Mouse (Mus musculus) liver, embryonic 13.5 days (tissue): ENCODE measurements around the gene Unc119b. TPM values are rescaled to one million over a fixed set of nuclear protein-coding genes. Genes with fewer than 3 reads are reported as not detected.
A peak's percentile ranks its signal among the peaks of the same experiment; 100 is the strongest.
"Not testable (repeated sequence)": the region's sequence is repeated elsewhere in the genome, so short reads cannot be mapped to it uniquely, and the experiment has no call there.

ENCODE experiments used
- ATAC-seq: fragments of 200-750 bp; cut with Nextera tagmentation; 2 replicates; pipeline ENCODE4 v1.8.0; 2017; ENCODE audit warnings: low read depth, mild to moderate bottlenecking, moderate number of reproducible peaks, moderate library complexity
- DNase-seq: peaks from one replicate; pipeline ENCODE4 v3.0.0; 2022
- H3K27ac ChIP-seq: fragments of 300-500 bp; sonication (generic); 2 replicates; pipeline ENCODE4 v1.5.1; 2015; ENCODE audit warnings: moderate library complexity, mild to moderate bottlenecking, inconsistent platforms
- H3K27me3 ChIP-seq: fragments of 300-500 bp; sonication (generic); 2 replicates; pipeline ENCODE4 v1.6.1; 2015; ENCODE audit warnings: mild to moderate bottlenecking, inconsistent platforms
- H3K36me3 ChIP-seq: fragments of 300-500 bp; sonication (generic); 2 replicates; pipeline ENCODE4 v1.6.1; 2015; ENCODE audit warnings: mild to moderate bottlenecking, inconsistent platforms
- H3K4me1 ChIP-seq: fragments of 300-500 bp; sonication (generic); replicated peaks from 2 replicates; pipeline ENCODE4 v1.6.1; 2015; ENCODE audit warnings: inconsistent platforms
- H3K4me2 ChIP-seq: fragments of 300-500 bp; sonication (generic); 2 replicates; pipeline ENCODE4 v1.6.1; 2015; ENCODE audit warnings: inconsistent platforms, mild to moderate bottlenecking, moderate library complexity
- H3K4me3 ChIP-seq: fragments of 300-500 bp; sonication (generic); replicated peaks from 2 replicates; pipeline ENCODE4 v1.5.1; 2015; ENCODE audit warnings: mild to moderate bottlenecking, inconsistent platforms
- H3K9ac ChIP-seq: fragments of 300-500 bp; sonication (generic); 2 replicates; pipeline ENCODE4 v1.6.1; 2015; ENCODE audit warnings: mild to moderate bottlenecking, inconsistent platforms
- H3K9me3 ChIP-seq: fragments of 300-500 bp; sonication (generic); replicated peaks from 2 replicates; pipeline ENCODE4 v1.6.1; 2016; ENCODE audit warnings: inconsistent platforms
- WGBS: fragments of 180-500 bp; shearing (Covaris S2); methylation state at CpG from one replicate; pipeline ENCODE4 v1.1.7; 2015; ENCODE audit not compliant: insufficient replicate concordance; 5-methylcytosine and 5-hydroxymethylcytosine counted together
- polyA plus RNA-seq: library from polyadenylated mRNA; unstranded; fragments of >200 nt; fragmentation: Nextera tagmentation; extraction: Ambion mirVana; gene quantifications from 2 replicates; pipeline ENCODE4 v1.2.1, GENCODE M21; 2015

Unc119b gene
- polyA plus RNA-seq, 1 experiment from 2014 or later = 8.7 TPM

DNA sequence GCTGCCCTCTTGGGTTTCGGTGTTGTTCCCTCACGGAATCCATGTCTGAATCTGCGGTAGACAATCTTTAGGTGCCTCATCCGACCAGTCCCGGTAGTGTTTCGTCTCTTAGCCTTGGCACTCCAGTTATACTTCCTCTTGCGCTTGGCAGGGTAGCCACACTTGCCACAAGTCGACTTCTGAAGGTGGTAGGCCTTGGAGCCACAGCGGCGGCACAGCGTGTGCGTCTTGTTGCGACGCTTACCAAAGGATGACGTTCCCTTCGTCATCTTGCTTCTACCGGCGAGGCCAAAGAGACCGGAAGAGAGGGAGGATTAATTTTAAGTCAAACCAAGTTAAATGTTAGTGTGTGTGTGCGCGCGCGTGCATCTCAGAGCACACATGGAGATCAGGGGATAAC lies 31.5 kb downstream of the Unc119b start:
- 91% methylated on average over 23 of the region's 23 CpGs for WGBS
- Histone ChIP-seq H3K4me1 (peaks cover 11% of the 10 kb centered on the region), H3K36me3 (peaks cover 38% of the 10 kb centered on the region)
- not testable (repeated sequence) for H3K9me3 ChIP-seq, H3K4me2 ChIP-seq, H3K4me3 ChIP-seq, DNase-seq, H3K27ac ChIP-seq, H3K27me3 ChIP-seq, H3K9ac ChIP-seq, ATAC-seq

DNA sequence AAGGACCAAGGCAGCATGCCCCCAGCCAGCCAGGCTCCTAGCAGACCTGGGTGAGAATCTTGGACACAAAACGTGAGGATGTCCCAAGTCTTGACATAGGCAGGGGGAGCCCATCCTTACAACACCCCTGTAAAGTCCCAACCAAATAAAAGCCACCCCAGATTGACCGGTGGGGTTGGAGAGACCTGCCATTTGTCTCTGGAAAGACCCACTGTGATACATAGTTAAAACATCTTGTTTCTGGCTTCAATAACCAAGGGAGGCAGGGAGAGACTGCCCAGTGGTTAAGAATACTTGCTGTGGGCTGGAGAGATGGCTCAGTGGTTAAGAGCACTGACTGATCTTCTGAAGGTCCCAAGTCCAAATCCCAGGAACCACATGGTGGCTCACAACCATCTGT lies 32.5 kb downstream of the Unc119b start:
- Histone ChIP-seq H3K9me3 (no peaks in the 10 kb centered on the region), H3K9ac (no peak overlapping the region), H3K27ac (no peak overlapping the region), H3K27me3 (no peaks in the 10 kb centered on the region), H3K4me1 (peaks cover 11% of the 10 kb centered on the region), H3K36me3 (peaks cover 45% of the 10 kb centered on the region), H3K4me3 (no peak overlapping the region), H3K4me2 (no peak overlapping the region)
- DNase-seq (no peak), ATAC-seq (no peak)
- 77% methylated on average over 2 of the region's 2 CpGs for WGBS

DNA sequence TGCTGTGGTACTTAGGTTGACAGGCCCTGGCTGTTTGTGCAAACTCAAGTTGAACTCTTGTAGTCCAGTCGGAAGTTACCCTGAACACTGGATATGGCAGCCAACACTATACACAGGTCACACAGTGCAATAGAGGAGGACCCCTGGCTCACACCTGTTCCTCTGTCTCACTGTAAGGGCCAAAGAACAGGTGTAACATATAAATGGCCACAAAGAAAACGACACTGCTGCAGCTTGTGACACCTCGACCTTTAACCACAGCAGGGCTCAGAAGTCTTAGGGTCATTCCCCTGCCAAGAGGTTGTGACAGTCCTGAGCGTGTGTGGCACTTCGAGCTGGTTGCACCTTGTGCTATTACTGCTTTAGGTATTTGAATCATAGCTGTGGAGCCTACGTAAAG lies 34.3 kb downstream of the Unc119b start:
- Histone ChIP-seq H3K27me3 (no peaks in the 10 kb centered on the region), H3K9ac (no peak overlapping the region), H3K36me3 (peaks cover 63% of the 10 kb centered on the region), H3K27ac (no peak overlapping the region; the same call in 1 of the 2 replicates), H3K4me2 (no peak overlapping the region), H3K9me3 (no peaks in the 10 kb centered on the region), H3K4me3 (no peak overlapping the region), H3K4me1 (peaks cover 11% of the 10 kb centered on the region)
- WGBS = 75% methylated on average over 6 of the region's 6 CpGs
- no peak for DNase-seq
- no peak for ATAC-seq

DNA sequence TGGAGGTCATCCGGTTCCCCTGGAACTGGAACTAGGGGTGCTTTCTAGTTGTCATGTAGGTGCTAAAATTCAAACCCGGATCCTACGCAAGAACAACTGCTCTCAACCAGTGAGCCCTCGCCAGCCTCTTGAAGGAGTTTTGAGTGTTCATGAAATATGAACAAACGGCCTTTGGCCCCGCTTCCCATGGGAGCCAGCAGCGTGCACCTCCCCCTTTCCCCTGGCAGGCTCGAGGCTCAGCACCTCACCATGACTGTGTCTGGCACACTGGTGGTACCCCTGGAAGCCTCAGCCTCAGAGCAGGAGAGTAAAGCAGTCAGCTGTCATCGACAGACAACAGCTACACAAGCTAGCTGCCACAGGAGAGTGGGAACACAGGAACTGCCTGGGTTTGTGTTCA lies 34.8 kb downstream of the Unc119b start:
- WGBS = 85% methylated on average over 9 of the region's 9 CpGs
- Histone ChIP-seq H3K27ac (no peak overlapping the region; the same call in 1 of the 2 replicates), H3K4me2 (no peak overlapping the region), H3K9ac (no peak overlapping the region), H3K9me3 (no peaks in the 10 kb centered on the region), H3K4me3 (no peak overlapping the region), H3K4me1 (peaks cover 11% of the 10 kb centered on the region), H3K27me3 (no peaks in the 10 kb centered on the region), H3K36me3 (peaks cover 68% of the 10 kb centered on the region)
- no peak for DNase-seq
- no peak for ATAC-seq

DNA sequence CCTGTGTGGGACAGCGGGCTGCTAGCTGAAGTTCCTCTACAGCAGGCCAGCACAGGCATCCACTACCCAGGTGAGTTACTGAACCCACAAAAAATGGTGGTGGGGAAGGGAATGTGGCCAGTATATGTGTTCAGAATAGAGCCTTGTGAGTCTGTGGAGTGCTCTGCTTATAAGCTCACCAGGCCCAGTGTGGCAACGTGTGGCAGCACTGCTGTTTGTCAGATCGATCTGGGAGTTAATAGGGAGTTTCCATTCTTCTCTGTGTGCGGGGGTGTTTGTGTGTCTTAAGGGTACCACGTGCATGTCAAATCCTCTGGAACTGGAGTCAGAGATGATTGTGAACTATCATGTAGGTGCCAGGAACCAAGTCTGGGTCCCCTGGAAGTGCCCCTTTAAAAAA lies 35.2 kb downstream of the Unc119b start:
- WGBS = 67% methylated on average over 5 of the region's 5 CpGs
- peak; percentile 18; the same call in 1 of the 2 replicates for ATAC-seq
- H3K4me1 ChIP-seq = peaks cover 11% of the 10 kb centered on the region
- no peak overlapping the region for H3K4me3 ChIP-seq
- H3K36me3 ChIP-seq = peaks cover 72% of the 10 kb centered on the region
- H3K27me3 ChIP-seq = no peaks in the 10 kb centered on the region
- DNase-seq = no peak
- no peak overlapping the region for H3K9ac ChIP-seq
- H3K4me2 ChIP-seq = no peak overlapping the region
- no peaks in the 10 kb centered on the region for H3K9me3 ChIP-seq
- H3K27ac ChIP-seq = no peak overlapping the region

DNA sequence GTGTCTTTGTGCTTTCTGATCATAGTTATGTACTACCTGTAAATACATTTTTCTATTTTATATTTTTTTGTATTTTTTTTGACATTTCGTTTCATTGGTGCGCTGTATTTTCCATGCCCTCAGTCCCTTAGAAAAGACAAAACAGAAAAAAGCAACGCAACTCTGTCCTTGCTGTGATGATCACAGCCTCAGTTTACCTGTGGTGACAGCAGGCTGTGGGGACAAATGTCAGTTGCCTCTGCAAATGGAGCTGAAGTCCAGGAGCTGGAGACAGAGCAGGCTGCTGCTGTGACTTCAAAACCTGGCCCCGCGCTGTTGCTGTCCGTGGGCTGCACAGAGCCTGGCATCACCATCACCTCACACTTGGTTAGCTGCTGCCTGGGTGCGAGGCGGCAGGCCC lies 36.6 kb downstream of the Unc119b start, which contains the start of gene Gm10401:
Gm10401 (minus strand) TSS at position 101 of the 400 bp plus-strand sequence.
- no peak for ATAC-seq
- Histone ChIP-seq H3K27ac (no peak within 1 kb of the TSS), H3K27me3 (no peaks in the 10 kb centered on the region), H3K9ac (no peak within 1 kb of the TSS), H3K4me2 (no peak within 1 kb of the TSS), H3K9me3 (no peaks in the 10 kb centered on the region), H3K4me1 (peaks cover 18% of the 10 kb centered on the region), H3K4me3 (no peak within 1 kb of the TSS), H3K36me3 (peaks cover 80% of the 10 kb centered on the region)
- no peak for DNase-seq
- WGBS = 90% methylated on average over 8 of the region's 8 CpGs

DNA sequence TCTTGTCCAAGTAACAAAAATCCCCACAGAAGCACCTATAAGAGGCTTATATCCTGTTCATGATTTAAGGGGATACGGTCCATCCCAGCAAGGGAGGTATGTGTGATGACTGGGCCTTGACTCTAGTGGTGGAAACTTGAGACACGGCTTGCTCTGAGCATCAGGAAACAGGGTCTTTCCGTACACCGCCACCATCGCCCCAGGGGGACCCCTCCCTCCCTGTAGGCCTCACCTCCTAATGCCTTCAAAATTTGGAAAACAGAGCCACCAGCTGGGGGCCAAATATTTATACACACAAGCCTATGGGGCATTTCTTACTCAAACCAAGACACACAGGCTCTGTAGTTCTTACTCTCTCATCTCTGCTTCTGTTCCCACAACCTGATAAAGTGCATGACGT lies 43.0 kb downstream of the Unc119b start:
- no peak overlapping the region for H3K4me3 ChIP-seq
- H3K4me2 ChIP-seq = no peak overlapping the region
- DNase-seq = no peak
- no peak overlapping the region for H3K9ac ChIP-seq
- peaks cover 11% of the 10 kb centered on the region; the same call in 1 of the 2 replicates for H3K4me1 ChIP-seq
- ATAC-seq = no peak
- no peaks in the 10 kb centered on the region for H3K9me3 ChIP-seq
- H3K27ac ChIP-seq = no peak overlapping the region
- WGBS = 86% methylated on average over 6 of the region's 6 CpGs
- peaks cover 95% of the 10 kb centered on the region for H3K36me3 ChIP-seq
- no peaks in the 10 kb centered on the region for H3K27me3 ChIP-seq

DNA sequence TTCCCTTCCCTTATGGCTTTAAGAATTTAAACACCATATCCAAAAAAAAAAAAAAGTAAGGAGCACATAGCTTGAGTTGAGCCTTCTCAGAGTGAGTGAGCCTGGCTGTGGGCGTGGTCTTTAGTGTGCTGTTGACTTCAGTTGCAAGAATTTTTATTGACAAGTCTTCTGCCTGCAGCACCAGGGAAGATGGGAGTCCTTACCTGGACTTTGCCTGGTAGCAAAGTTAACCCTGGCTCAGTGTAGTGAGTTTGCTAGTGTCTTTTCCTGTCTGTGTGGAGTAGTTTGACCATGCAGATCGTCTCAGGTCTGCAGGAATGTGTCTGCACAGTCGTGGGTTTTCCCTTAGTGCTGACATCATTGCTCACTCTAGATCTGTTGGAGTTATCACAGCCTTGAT lies 43.8 kb downstream of the Unc119b start:
- Histone ChIP-seq H3K4me1 (peaks cover 11% of the 10 kb centered on the region; the same call in 1 of the 2 replicates), H3K27me3 (no peaks in the 10 kb centered on the region), H3K4me3 (no peak overlapping the region), H3K27ac (no peak overlapping the region), H3K9me3 (no peaks in the 10 kb centered on the region), H3K9ac (no peak overlapping the region), H3K36me3 (peaks cover 95% of the 10 kb centered on the region), H3K4me2 (no peak overlapping the region)
- no peak for DNase-seq
- WGBS = 72% methylated on average over 3 of the region's 3 CpGs
- ATAC-seq = no peak

GRCm38 (mm10) chr5:115089592-115090268 lies 45.0 kb downstream of the Unc119b start:
- DNase-seq (no peak), ATAC-seq (no peak)
- Histone ChIP-seq H3K9ac (no peak overlapping the region), H3K4me2 (no peak overlapping the region), H3K4me3 (no peak overlapping the region), H3K27ac (no peak overlapping the region), H3K9me3 (no peaks in the 10 kb centered on the region), H3K36me3 (peaks cover 95% of the 10 kb centered on the region), H3K4me1 (peaks cover 17% of the 10 kb centered on the region), H3K27me3 (no peaks in the 10 kb centered on the region)
- WGBS = 94% methylated on average over 5 of the region's 5 CpGs

- WGBS = 94% methylated on average over 2 of the region's 2 CpGs
- H3K4me1 ChIP-seq = peaks cover 18% of the 10 kb centered on the region
- no peak overlapping the region for H3K4me2 ChIP-seq
- no peak overlapping the region for H3K9ac ChIP-seq
- H3K27me3 ChIP-seq = no peaks in the 10 kb centered on the region
- no peak for ATAC-seq
- H3K27ac ChIP-seq = no peak overlapping the region
- no peaks in the 10 kb centered on the region for H3K9me3 ChIP-seq
- H3K4me3 ChIP-seq = no peak overlapping the region
- peaks cover 95% of the 10 kb centered on the region for H3K36me3 ChIP-seq
- no peak for DNase-seq
These were observed 49.1 kb downstream of the Unc119b start for GRCm38 (mm10) chr5:115085675-115086074.

- Histone ChIP-seq H3K4me2 (no peak overlapping the region), H3K27me3 (no peaks in the 10 kb centered on the region), H3K4me1 (peaks cover 34% of the 10 kb centered on the region), H3K27ac (no peak overlapping the region), H3K9ac (no peak overlapping the region), H3K36me3 (peaks cover 79% of the 10 kb centered on the region), H3K4me3 (no peak overlapping the region), H3K9me3 (no peaks in the 10 kb centered on the region)
- 54% methylated on average over 6 of the region's 6 CpGs for WGBS
- ATAC-seq = no peak
- DNase-seq = no peak
These were observed 51.3 kb downstream of the Unc119b start for GRCm38 (mm10) chr5:115083492-115083891.

GRCm38 (mm10) chr5:115081636-115082035 lies 53.1 kb downstream of the Unc119b start:
- WGBS = 83% methylated on average over 5 of the region's 5 CpGs
- no peaks in the 10 kb centered on the region for H3K27me3 ChIP-seq
- no peak overlapping the region for H3K4me2 ChIP-seq
- H3K9me3 ChIP-seq = no peaks in the 10 kb centered on the region
- no peak overlapping the region for H3K4me3 ChIP-seq
- no peak overlapping the region for H3K9ac ChIP-seq
- no peak for DNase-seq
- peaks cover 75% of the 10 kb centered on the region for H3K36me3 ChIP-seq
- no peak for ATAC-seq
- peaks cover 48% of the 10 kb centered on the region for H3K4me1 ChIP-seq
- H3K27ac ChIP-seq = no peak overlapping the region
